Mouse (Mus musculus): ENCODE measurements around the gene Rnf11.

- no peak for TF ChIP-seq RCOR1 (conservative IDR thresholded peaks at IDR 0.05; ENCODE audit: low read depth, low read length)
- TF ChIP-seq CTCF (conservative IDR thresholded peaks at IDR 0.05 in 1 of 2, IDR thresholded peaks at IDR 0.05 in 1 of 2; ENCODE audit: low read depth in 2 of 2, low read length in 2 of 2): no peak
- TF ChIP-seq SIN3A (IDR thresholded peaks at IDR 0.05; ENCODE audit: low read length): no peak
- TF ChIP-seq ZKSCAN1 (IDR thresholded peaks at IDR 0.05; ENCODE audit: borderline replicate concordance, low read depth, low read length): no peak
- no peak for TF ChIP-seq JUN (IDR thresholded peaks at IDR 0.05; ENCODE audit: insufficient read depth, low read depth, low read length)
- TF ChIP-seq RAD21 (IDR thresholded peaks at IDR 0.05; ENCODE audit: low read depth, low read length): no peak
- TF ChIP-seq ETS1 (conservative IDR thresholded peaks at IDR 0.05; ENCODE audit: low read depth, low read length): no peak
Observed at GRCm38 (mm10) chr4:109471606-109472005, 12.9 kb downstream of the Rnf11 start.

Measured in CH12.LX (cell line).